Mouse (Mus musculus): Measurements from ENCODE around the gene Gm10271.

Gene Gm10271

GRCm38 (mm10) chr10:116932418-116932817, 40.0 kb downstream of the Gm10271 start:
- no peak for DNase-seq (ENCODE audit: low spot score in 2 of 2)

DNA sequence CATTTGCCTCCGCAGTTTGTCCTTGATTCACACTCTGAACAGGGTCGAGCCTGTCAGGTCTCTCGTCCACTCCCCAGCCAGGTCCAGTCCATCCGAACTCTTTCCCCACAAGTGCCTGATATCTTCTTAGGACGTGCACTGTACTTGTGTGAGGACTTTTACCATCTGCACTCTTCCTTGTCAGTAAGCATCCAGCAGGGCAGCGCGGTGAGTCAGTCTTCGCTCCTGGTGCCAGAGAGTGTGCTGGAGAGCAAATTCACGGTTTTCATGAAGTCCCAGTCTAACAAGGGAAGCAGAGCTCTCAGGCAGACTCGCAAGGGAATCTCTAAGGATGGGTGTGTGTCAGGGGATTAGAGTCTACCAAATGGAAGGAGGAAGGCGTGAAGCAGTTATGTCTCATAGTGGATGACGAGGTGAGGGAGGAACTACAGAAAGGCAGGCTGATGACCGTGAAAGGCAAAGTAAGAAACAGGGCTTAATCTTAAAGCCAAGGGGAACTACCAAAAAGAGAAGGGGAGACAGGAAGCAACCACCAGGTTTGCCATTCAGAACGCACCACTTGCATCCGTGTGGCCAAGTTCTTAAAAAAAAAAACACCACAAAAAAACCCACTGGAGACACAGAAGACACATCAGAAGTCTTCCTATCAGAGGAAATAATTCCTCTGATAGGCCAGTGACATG, 40.8 kb downstream of the Gm10271 start:
- no peak for DNase-seq (ENCODE audit: low spot score in 2 of 2)

GRCm38 (mm10) chr10:116930936-116931335, 41.5 kb downstream of the Gm10271 start:
- DNase-seq (ENCODE audit: low spot score in 2 of 2), result no peak

GRCm38 (mm10) chr10:116930506-116930905, 41.9 kb downstream of the Gm10271 start:
- no peak for DNase-seq (ENCODE audit: low spot score in 2 of 2)

- DNase-seq (ENCODE audit: low spot score in 2 of 2), result no peak
Observed at GRCm38 (mm10) chr10:116928826-116929225, 43.6 kb downstream of the Gm10271 start.

DNA sequence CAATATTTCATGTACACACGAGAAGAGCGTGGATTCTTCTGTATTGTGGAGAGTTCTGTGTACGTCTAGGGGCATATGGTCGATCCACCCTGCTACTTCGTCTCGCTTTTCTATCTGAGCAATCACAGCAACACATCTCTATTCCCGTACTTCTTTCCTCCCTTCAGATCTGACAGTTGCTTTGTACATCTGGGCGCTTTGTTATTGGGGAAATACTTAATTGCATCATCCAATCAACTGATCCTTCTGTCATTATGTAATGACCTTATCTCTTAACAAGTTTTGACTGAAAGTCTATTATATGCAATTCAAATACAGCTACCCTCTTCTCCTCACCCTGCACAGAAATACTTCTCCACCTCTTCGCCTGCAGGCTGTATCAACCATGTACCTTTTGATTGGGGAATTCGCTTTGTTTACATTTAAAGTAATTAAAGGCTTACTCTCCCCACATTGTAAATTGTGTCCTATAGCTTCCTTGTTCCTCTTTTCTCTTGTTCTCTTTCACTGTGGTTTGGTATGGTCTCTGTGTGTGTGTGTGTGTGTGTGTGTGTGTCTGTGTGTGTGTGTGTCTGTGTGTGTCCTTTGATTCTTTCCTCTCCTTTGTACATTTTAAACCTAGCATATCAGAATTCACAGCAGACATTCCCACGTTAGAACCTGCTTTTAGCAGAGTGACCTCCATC, 45.8 kb downstream of the Gm10271 start:
- no peak for DNase-seq (ENCODE audit: low spot score in 2 of 2)

- no peak for DNase-seq (ENCODE audit: low spot score in 2 of 2)
Observed at GRCm38 (mm10) chr10:116923651-116924495, 48.5 kb downstream of the Gm10271 start.

- DNase-seq (ENCODE audit: low spot score in 2 of 2), result no peak
Observed at GRCm38 (mm10) chr10:116922161-116922560, 50.2 kb downstream of the Gm10271 start.

- no peak for DNase-seq (ENCODE audit: low spot score in 2 of 2)
Observed at GRCm38 (mm10) chr10:116921416-116921815, 51.0 kb downstream of the Gm10271 start.

DNA sequence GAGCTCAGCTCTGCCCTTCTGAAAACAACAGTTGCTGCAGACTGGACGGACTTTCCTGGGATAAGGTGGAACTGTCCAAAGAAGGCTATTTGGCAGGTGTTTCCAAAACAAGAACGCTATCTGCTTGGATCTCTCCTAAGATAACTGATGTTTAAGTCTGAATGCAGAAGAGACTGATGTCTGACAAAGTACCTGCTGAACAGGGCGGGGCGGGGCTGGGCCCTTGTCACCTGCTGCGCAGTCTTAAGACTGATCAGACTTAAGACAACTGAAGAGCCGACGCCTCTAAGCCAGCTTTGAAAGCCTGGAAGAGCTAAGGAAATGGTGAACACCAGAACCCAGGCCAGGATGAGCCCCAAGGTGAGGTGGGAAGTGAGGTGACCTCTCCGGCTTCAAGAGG, 51.8 kb downstream of the Gm10271 start:
- no peak for DNase-seq (ENCODE audit: low spot score in 2 of 2)

DNA sequence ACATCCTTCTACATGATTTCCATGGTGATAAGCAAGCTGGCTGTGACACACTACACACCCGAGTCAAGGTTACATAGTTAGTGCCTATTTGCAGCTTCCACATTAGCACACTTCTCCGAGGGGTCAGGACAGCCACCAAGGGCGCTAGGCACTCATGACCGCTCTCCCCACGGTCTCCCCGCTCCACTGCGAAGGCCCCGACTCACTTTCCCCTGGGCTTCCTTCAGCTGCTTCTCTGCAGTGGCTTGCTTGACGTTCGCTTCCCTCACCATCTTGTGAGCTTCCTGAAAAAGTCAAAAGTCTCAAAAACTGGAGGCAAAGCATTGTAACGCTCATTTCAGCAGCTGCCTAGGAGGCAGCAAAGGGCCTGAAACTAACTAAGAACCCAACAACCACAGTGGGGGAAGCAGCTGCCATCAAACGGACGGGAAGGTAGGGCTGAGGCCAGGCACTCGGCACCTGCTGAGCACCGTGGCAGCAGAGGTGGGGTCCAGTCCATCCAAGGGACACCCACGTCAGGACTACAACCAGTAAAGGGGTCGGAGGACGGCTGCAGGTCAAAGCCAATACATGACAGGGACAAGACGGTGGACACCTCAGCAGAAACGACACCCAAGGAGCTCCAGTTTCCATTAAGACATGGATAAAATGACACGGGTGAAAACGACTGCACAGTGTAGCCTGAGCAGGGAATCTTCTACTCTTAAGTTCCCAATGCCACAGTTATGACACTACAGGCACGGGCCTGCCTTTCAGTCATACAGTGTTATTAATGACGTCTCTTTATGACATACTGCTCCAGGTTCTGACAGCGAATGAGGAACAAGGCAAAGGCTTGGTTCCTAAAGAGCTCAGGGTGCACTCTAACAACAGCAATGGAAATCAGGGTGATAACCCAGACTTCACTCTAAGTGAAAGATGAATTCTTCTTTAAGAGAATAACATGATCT, 52.8 kb downstream of the Gm10271 start:
- no peak for DNase-seq (ENCODE audit: low spot score in 2 of 2)

DNA sequence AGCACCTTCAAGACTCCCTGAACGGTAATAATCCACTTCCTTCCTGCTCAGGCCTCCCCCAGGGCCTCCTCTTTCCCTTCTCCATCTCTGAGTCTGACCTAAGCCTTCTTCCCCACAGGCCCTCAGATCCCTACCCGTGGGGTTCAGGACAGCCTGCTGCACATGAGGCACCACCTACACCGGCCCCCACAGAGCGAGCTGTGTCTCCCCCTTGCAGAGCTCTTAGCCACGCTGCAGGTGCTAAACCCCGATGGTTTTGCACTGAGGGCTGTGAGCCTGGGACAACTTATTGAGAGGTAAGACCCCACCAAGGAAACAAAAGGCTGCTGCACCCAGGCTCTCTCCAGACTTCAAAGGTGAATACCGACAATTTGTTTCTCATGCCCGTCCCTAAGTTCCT, 55.8 kb downstream of the Gm10271 start:
- no peak for DNase-seq (ENCODE audit: low spot score in 2 of 2)

- DNase-seq (ENCODE audit: low spot score in 2 of 2), result no peak
Observed at GRCm38 (mm10) chr10:116915286-116915685, 57.1 kb downstream of the Gm10271 start.

DNA sequence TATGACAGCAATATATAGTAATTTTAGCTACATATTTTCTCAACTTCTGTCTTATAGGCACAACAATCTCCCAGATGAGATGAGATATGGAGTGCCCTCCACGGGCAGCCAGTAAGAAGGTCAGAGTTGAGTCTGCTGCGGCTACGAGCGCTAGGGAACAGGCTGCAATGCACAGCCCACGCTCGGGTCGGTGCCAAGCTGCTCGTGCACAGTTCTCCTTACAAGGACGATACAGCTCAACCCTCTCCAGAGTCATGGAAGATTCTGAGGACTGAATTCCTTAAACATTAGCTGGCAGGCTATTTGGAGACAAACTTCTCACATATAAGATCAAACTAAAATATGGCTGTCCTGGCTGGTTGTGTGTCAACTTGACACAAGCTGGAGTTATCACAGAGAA, 57.8 kb downstream of the Gm10271 start:
- no peak for DNase-seq (ENCODE audit: low spot score in 2 of 2)

- no peak for DNase-seq (ENCODE audit: low spot score in 2 of 2)
Observed at GRCm38 (mm10) chr10:116913647-116914273, 58.6 kb downstream of the Gm10271 start.

DNA sequence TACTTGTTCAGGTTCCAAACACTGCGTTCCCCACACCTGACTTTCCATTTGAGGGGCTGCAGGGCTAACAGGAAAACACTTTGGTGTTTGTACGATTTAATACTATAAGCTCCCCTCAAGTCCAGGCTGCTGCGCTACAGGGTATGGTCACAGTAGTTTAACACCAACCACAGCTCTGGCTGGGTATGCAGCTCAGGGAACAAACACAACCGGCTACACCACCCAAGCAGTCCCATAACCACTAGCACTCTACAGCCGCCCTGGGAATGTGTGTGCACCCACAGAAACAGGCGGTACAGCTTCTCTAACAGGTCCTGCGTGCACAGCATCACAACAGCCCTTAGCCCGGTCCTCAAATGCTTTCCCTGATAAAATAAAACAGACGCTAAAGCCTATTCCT, 59.6 kb downstream of the Gm10271 start:
- no peak for DNase-seq (ENCODE audit: low spot score in 2 of 2)

- no peak for DNase-seq (ENCODE audit: low spot score in 2 of 2)
Observed at GRCm38 (mm10) chr10:116908901-116909642, 63.3 kb downstream of the Gm10271 start.
